Mouse (Mus musculus): Measurements from ENCODE around the gene Mad2l2. TPM values are rescaled to one million over a fixed set of nuclear protein-coding genes. Genes with fewer than 3 reads are reported as not detected.
A peak's percentile ranks its signal among the peaks of the same experiment; 100 is the strongest.

The Mad2l2 gene
- polyA plus RNA-seq, 1 experiment from 2014 or later = 68.5 TPM

- Histone ChIP-seq H3K36me3 (ENCODE audit: control insufficient read depth, insufficient read depth, low read length) (no peaks in the 10 kb centered on the region), H3K27ac (ENCODE audit: low read depth, low read length) (no peak overlapping the region), H3K4me3 (ENCODE audit: low read depth, low read length) (no peak overlapping the region), H3K4me2 (ENCODE audit: low read depth, low read length, severe bottlenecking) (no peak overlapping the region), H3K27me3 (ENCODE audit: control insufficient read depth, insufficient read depth, low read length) (peaks cover 5% of the 10 kb centered on the region; the same call in 1 of the 2 replicates), H3K9ac (ENCODE audit: low read length) (no peak overlapping the region), H3K9me3 (ENCODE audit: control insufficient read depth, low read length) (no peaks in the 10 kb centered on the region), H3K4me1 (replicated peaks; ENCODE audit: control insufficient read depth, insufficient read depth, low read length) (peaks cover 8% of the 10 kb centered on the region; the same call in 1 of the 2 replicates)
- 52% methylated on average over 1 of the region's 1 CpGs for WGBS
- no peak for DNase-seq (ENCODE audit: low spot score)
- ATAC-seq (replicated peaks; ENCODE audit: low FRiP score) = no peak
Measured at GRCm38 (mm10) chr4:148128241-148128640, 1.9 kb upstream of the Mad2l2 start.

GRCm38 (mm10) chr4:148128672-148129071 is 1.5 kb upstream of the Mad2l2 start:
- no peak for ATAC-seq (replicated peaks; ENCODE audit: low FRiP score)
- Histone ChIP-seq H3K9me3 (ENCODE audit: control insufficient read depth, low read length) (no peaks in the 10 kb centered on the region), H3K9ac (ENCODE audit: low read length) (no peak overlapping the region), H3K27ac (ENCODE audit: low read depth, low read length) (no peak overlapping the region), H3K4me2 (ENCODE audit: low read depth, low read length, severe bottlenecking) (no peak overlapping the region), H3K27me3 (ENCODE audit: control insufficient read depth, insufficient read depth, low read length) (peaks cover 5% of the 10 kb centered on the region; the same call in 1 of the 2 replicates), H3K4me3 (ENCODE audit: low read depth, low read length) (no peak overlapping the region), H3K36me3 (ENCODE audit: control insufficient read depth, insufficient read depth, low read length) (no peaks in the 10 kb centered on the region), H3K4me1 (replicated peaks; ENCODE audit: control insufficient read depth, insufficient read depth, low read length) (peaks cover 6% of the 10 kb centered on the region; the same call in 1 of the 2 replicates)
- WGBS = 75% methylated on average over 2 of the region's 2 CpGs
- DNase-seq (ENCODE audit: low spot score) = no peak

- no peaks in the 10 kb centered on the region for H3K9me3 ChIP-seq (ENCODE audit: control insufficient read depth, low read length)
- H3K27me3 ChIP-seq (ENCODE audit: control insufficient read depth, insufficient read depth, low read length) = peaks cover 5% of the 10 kb centered on the region; the same call in 1 of the 2 replicates
- H3K27ac ChIP-seq (ENCODE audit: low read depth, low read length) = peak within 1 kb of the TSS; percentile 95
- H3K36me3 ChIP-seq (ENCODE audit: control insufficient read depth, insufficient read depth, low read length) = no peaks in the 10 kb centered on the region
- peak within 1 kb of the TSS; percentile 87 for H3K4me2 ChIP-seq (ENCODE audit: low read depth, low read length, severe bottlenecking)
- H3K4me3 ChIP-seq (ENCODE audit: low read depth, low read length) = peak within 1 kb of the TSS; percentile 64
- ATAC-seq (replicated peaks; ENCODE audit: low FRiP score) (peak; percentile 88), DNase-seq (ENCODE audit: low spot score) (peak; percentile 91)
- H3K4me1 ChIP-seq (replicated peaks; ENCODE audit: control insufficient read depth, insufficient read depth, low read length) = peaks cover 6% of the 10 kb centered on the region; the same call in 1 of the 2 replicates
- H3K9ac ChIP-seq (ENCODE audit: low read length) = peak within 1 kb of the TSS; percentile 96
- WGBS = 2% methylated on average over 83 of the region's 87 CpGs
Measured at GRCm38 (mm10) chr4:148130561-148131413, 603 bp downstream of the Mad2l2 start, which contains the start of gene Draxin. Draxin (minus strand) TSS chr4:148130698.

- peak overlapping the region; percentile 96 for H3K9ac ChIP-seq (ENCODE audit: low read length)
- peaks cover 6% of the 10 kb centered on the region; the same call in 1 of the 2 replicates for H3K4me1 ChIP-seq (replicated peaks; ENCODE audit: control insufficient read depth, insufficient read depth, low read length)
- DNase-seq (ENCODE audit: low spot score) (peak; percentile 81), ATAC-seq (replicated peaks; ENCODE audit: low FRiP score) (peak; percentile 62)
- peaks cover 5% of the 10 kb centered on the region; the same call in 1 of the 2 replicates for H3K27me3 ChIP-seq (ENCODE audit: control insufficient read depth, insufficient read depth, low read length)
- H3K27ac ChIP-seq (ENCODE audit: low read depth, low read length) = peak overlapping the region; percentile 85
- under 1% methylated on average over 20 of the region's 21 CpGs for WGBS
- no peaks in the 10 kb centered on the region for H3K36me3 ChIP-seq (ENCODE audit: control insufficient read depth, insufficient read depth, low read length)
- H3K4me3 ChIP-seq (ENCODE audit: low read depth, low read length) = peak overlapping the region; percentile 64
- peak overlapping the region; percentile 87 for H3K4me2 ChIP-seq (ENCODE audit: low read depth, low read length, severe bottlenecking)
- H3K9me3 ChIP-seq (ENCODE audit: control insufficient read depth, low read length) = no peaks in the 10 kb centered on the region
Measured at GRCm38 (mm10) chr4:148131497-148132081, 1.4 kb downstream of the Mad2l2 start.

GRCm38 (mm10) chr4:148134988-148135387 is 4.8 kb downstream of the Mad2l2 start:
- no peaks in the 10 kb centered on the region for H3K9me3 ChIP-seq (ENCODE audit: control insufficient read depth, low read length)

GRCm38 (mm10) chr4:148137503-148137902 is 7.3 kb downstream of the Mad2l2 start:
- peaks cover 2% of the 10 kb centered on the region; the same call in 1 of the 2 replicates for H3K4me1 ChIP-seq (replicated peaks; ENCODE audit: control insufficient read depth, insufficient read depth, low read length)
- no peak overlapping the region for H3K4me2 ChIP-seq (ENCODE audit: low read depth, low read length, severe bottlenecking)
- no peak overlapping the region for H3K27ac ChIP-seq (ENCODE audit: low read depth, low read length)
- H3K9me3 ChIP-seq (ENCODE audit: control insufficient read depth, low read length) = no peaks in the 10 kb centered on the region
- H3K36me3 ChIP-seq (ENCODE audit: control insufficient read depth, insufficient read depth, low read length) = no peaks in the 10 kb centered on the region
- DNase-seq (ENCODE audit: low spot score) (no peak), ATAC-seq (replicated peaks; ENCODE audit: low FRiP score) (no peak)
- no peak overlapping the region for H3K4me3 ChIP-seq (ENCODE audit: low read depth, low read length)
- H3K27me3 ChIP-seq (ENCODE audit: control insufficient read depth, insufficient read depth, low read length) = peaks cover 4% of the 10 kb centered on the region; the same call in 1 of the 2 replicates
- H3K9ac ChIP-seq (ENCODE audit: low read length) = no peak overlapping the region
- WGBS = 69% methylated on average over 8 of the region's 8 CpGs

More at GRCm38 (mm10) chr4:148134988-148135387, 4.8 kb downstream of the Mad2l2 start:
- DNase-seq (ENCODE audit: low spot score) (no peak), ATAC-seq (replicated peaks; ENCODE audit: low FRiP score) (no peak)
- Histone ChIP-seq H3K27me3 (ENCODE audit: control insufficient read depth, insufficient read depth, low read length) (peaks cover 9% of the 10 kb centered on the region; the same call in 1 of the 2 replicates), H3K27ac (ENCODE audit: low read depth, low read length) (no peak overlapping the region), H3K4me2 (ENCODE audit: low read depth, low read length, severe bottlenecking) (no peak overlapping the region), H3K4me3 (ENCODE audit: low read depth, low read length) (no peak overlapping the region), H3K4me1 (replicated peaks; ENCODE audit: control insufficient read depth, insufficient read depth, low read length) (peaks cover 4% of the 10 kb centered on the region; the same call in 1 of the 2 replicates), H3K9ac (ENCODE audit: low read length) (no peak overlapping the region), H3K36me3 (ENCODE audit: control insufficient read depth, insufficient read depth, low read length) (no peaks in the 10 kb centered on the region)
- 86% methylated on average over 8 of the region's 8 CpGs for WGBS

GRCm38 (mm10) chr4:148139767-148140097 is 9.5 kb downstream of the Mad2l2 start:
- H3K36me3 ChIP-seq (ENCODE audit: control insufficient read depth, insufficient read depth, low read length) = no peaks in the 10 kb centered on the region
- DNase-seq (ENCODE audit: low spot score) = peak; percentile 70
- peaks cover 4% of the 10 kb centered on the region; the same call in 1 of the 2 replicates for H3K27me3 ChIP-seq (ENCODE audit: control insufficient read depth, insufficient read depth, low read length)
- peak overlapping the region; percentile 67 for H3K9ac ChIP-seq (ENCODE audit: low read length)
- ATAC-seq (replicated peaks; ENCODE audit: low FRiP score) = peak; percentile 23
- no peak overlapping the region for H3K27ac ChIP-seq (ENCODE audit: low read depth, low read length)
- H3K4me1 ChIP-seq (replicated peaks; ENCODE audit: control insufficient read depth, insufficient read depth, low read length) = peaks cover 2% of the 10 kb centered on the region; the same call in 1 of the 2 replicates
- peak overlapping the region; percentile 63 for H3K4me3 ChIP-seq (ENCODE audit: low read depth, low read length)
- peak overlapping the region; percentile 72 for H3K4me2 ChIP-seq (ENCODE audit: low read depth, low read length, severe bottlenecking)
- H3K9me3 ChIP-seq (ENCODE audit: control insufficient read depth, low read length) = no peaks in the 10 kb centered on the region
- under 1% methylated on average over 12 of the region's 12 CpGs for WGBS

- WGBS = under 1% methylated on average over 65 of the region's 65 CpGs
- Histone ChIP-seq H3K4me3 (ENCODE audit: low read depth, low read length) (peak overlapping the region; percentile 63), H3K27me3 (ENCODE audit: control insufficient read depth, insufficient read depth, low read length) (peaks cover 4% of the 10 kb centered on the region; the same call in 1 of the 2 replicates), H3K4me2 (ENCODE audit: low read depth, low read length, severe bottlenecking) (peak overlapping the region; percentile 72), H3K36me3 (ENCODE audit: control insufficient read depth, insufficient read depth, low read length) (no peaks in the 10 kb centered on the region), H3K9ac (ENCODE audit: low read length) (peak overlapping the region; percentile 67), H3K9me3 (ENCODE audit: control insufficient read depth, low read length) (no peaks in the 10 kb centered on the region), H3K4me1 (replicated peaks; ENCODE audit: control insufficient read depth, insufficient read depth, low read length) (peaks cover 2% of the 10 kb centered on the region; the same call in 1 of the 2 replicates), H3K27ac (ENCODE audit: low read depth, low read length) (peak overlapping the region; percentile 81)
- DNase-seq (ENCODE audit: low spot score) (peak; percentile 96), ATAC-seq (replicated peaks; ENCODE audit: low FRiP score) (peak; percentile 95)
Measured at GRCm38 (mm10) chr4:148140098-148141011, 10.2 kb downstream of the Mad2l2 start.

Measured in forebrain, embryonic 11.5 days (tissue).